ENCODE assay signal across 9 mouse cellular contexts in genomic region chrX:159829192-159829852, GRCm38 (mm10).
A peak's percentile ranks its signal among the peaks of the same experiment; 100 is the strongest.
DNase-seq lines count a peak whose midpoint lies in the region; ATAC-seq and TF ChIP-seq lines count a peak whose summit lies in the region.
"Had no signal": no experiment of that assay in that cellular context is flagged by ENCODE, and none has a peak within 500 bp of the region (broad histone marks: within the 10 kb centered on the region; RNA-seq: fewer than 3 reads in every experiment).

No protein-coding gene starts in this region.

- peaks cover 18% of the 10 kb centered on the region for H3K4me1 ChIP-seq in forebrain, embryonic 15.5 days
- H3K4me1 ChIP-seq in kidney, embryonic 16.5 days (ENCODE audit: insufficient read depth, low read length), result no peaks in the 10 kb centered on the region
- H3K4me1 ChIP-seq in thymus, adult 2 months (replicated peaks; ENCODE audit: control insufficient read depth, insufficient read depth, low read length), result peaks cover 6% of the 10 kb centered on the region
- H3K4me1 ChIP-seq: limb, embryonic 10.5 days had no signal

- no peak overlapping the region for H3K9ac ChIP-seq in forebrain, embryonic 15.5 days (replicated peaks)
- no peak overlapping the region for H3K9ac ChIP-seq in kidney, embryonic 16.5 days (replicated peaks; ENCODE audit: low read length)

- no peak for TF ChIP-seq POLR2A in thymus, adult 2 months (IDR thresholded peaks at IDR 0.05; ENCODE audit: control insufficient read depth, extremely low read depth, insufficient read depth, low read length, poor library complexity)

- H3K9me3 ChIP-seq in forebrain, embryonic 15.5 days, result no peaks in the 10 kb centered on the region
- H3K9me3 ChIP-seq in kidney, embryonic 16.5 days (ENCODE audit: low read length), result no peaks in the 10 kb centered on the region
- H3K9me3 ChIP-seq: limb, embryonic 10.5 days had no signal

- H3K27ac ChIP-seq in forebrain, embryonic 15.5 days (replicated peaks), result no peak overlapping the region
- H3K27ac ChIP-seq in kidney, embryonic 16.5 days (ENCODE audit: low read length), result no peak overlapping the region
- no peak overlapping the region for H3K27ac ChIP-seq in thymus, adult 2 months (ENCODE audit: control insufficient read depth, insufficient read depth, low read length)
- H3K27ac ChIP-seq: limb, embryonic 10.5 days had no signal

- DNase-seq in layer of hippocampus, adult 11-12 months (ENCODE audit: low spot score), result peak; percentile 17
- DNase-seq in layer of hippocampus, postnatal 25 days (ENCODE audit: extremely low spot score in 1 of 2, low spot score in 1 of 2), result no peak
- DNase-seq in left cerebral cortex, postnatal 4 days, result peak; percentile 11
- DNase-seq in right cerebral cortex, adult 2 months (ENCODE audit: low spot score in 2 of 2), result peak; percentile 25 to 26
- no peak for DNase-seq in cerebellum, adult 11-12 months
- no peak for DNase-seq in thymus, adult 2 months

- no peaks in the 10 kb centered on the region for H3K27me3 ChIP-seq in forebrain, embryonic 15.5 days
- H3K27me3 ChIP-seq in kidney, embryonic 16.5 days (ENCODE audit: insufficient read depth, low read length), result peaks cover 7% of the 10 kb centered on the region; the same call in 1 of the 2 replicates
- H3K27me3 ChIP-seq in thymus, adult 2 months (ENCODE audit: control insufficient read depth, insufficient read depth, low read length), result no peaks in the 10 kb centered on the region

- 49% methylated on average over 6 of the region's 6 CpGs for WGBS in forebrain, embryonic 15.5 days
- 73% methylated on average over 6 of the region's 6 CpGs for WGBS in kidney, embryonic 16.5 days
- 84% methylated on average over 6 of the region's 6 CpGs for WGBS in thymus, adult 2 months

- intact Hi-C loops in left cerebral cortex, postnatal 4 days (cut with DNase I), result no loop called here

- H3K36me3 ChIP-seq in forebrain, embryonic 15.5 days, result no peaks in the 10 kb centered on the region
- H3K36me3 ChIP-seq in kidney, embryonic 16.5 days (ENCODE audit: insufficient read depth, low read length), result no peaks in the 10 kb centered on the region
- peaks cover 10% of the 10 kb centered on the region; the same call in 1 of the 2 replicates for H3K36me3 ChIP-seq in thymus, adult 2 months (ENCODE audit: control insufficient read depth, insufficient read depth, low read length)
- H3K36me3 ChIP-seq: limb, embryonic 10.5 days had no signal

- TF ChIP-seq CTCF in thymus, adult 2 months (IDR thresholded peaks at IDR 0.05; ENCODE audit: borderline replicate concordance, control insufficient read depth, extremely low read depth, insufficient read depth, low read length, poor library complexity), result no peak

- H3K4me3 ChIP-seq in forebrain, embryonic 15.5 days, result no peak overlapping the region
- H3K4me3 ChIP-seq in kidney, embryonic 16.5 days (ENCODE audit: low read length), result no peak overlapping the region
- H3K4me3 ChIP-seq in thymus, adult 2 months (ENCODE audit: control insufficient read depth, insufficient read depth, low read length), result no peak overlapping the region
- H3K4me3 ChIP-seq: limb, embryonic 10.5 days had no signal

- peak; percentile 93 for ATAC-seq in forebrain, embryonic 15.5 days (replicated peaks)
- no peak for ATAC-seq in kidney, embryonic 16.5 days (ENCODE audit: low FRiP score, low TSS enrichment)

- no peak overlapping the region for H3K4me2 ChIP-seq in forebrain, embryonic 15.5 days (replicated peaks)
- no peak overlapping the region for H3K4me2 ChIP-seq in kidney, embryonic 16.5 days (replicated peaks; ENCODE audit: low read depth, low read length)

Comparison
In these comparisons a context has a peak if more than half of its experiments do, and no peak if none do; other contexts are left out.
1. DNase-seq: peak in layer of hippocampus, adult 11-12 months (single experiment), left cerebral cortex, postnatal 4 days (single experiment) and right cerebral cortex, adult 2 months (2 of 2); none in layer of hippocampus, postnatal 25 days (0 of 2), cerebellum, adult 11-12 months (single experiment) and thymus, adult 2 months (single experiment).